Mouse (Mus musculus) left cerebral cortex, adult 2 months (tissue): ENCODE results near the gene Eif2s1. TPM values are rescaled to one million over a fixed set of nuclear protein-coding genes. Genes with fewer than 3 reads are reported as not detected.
"Not testable (repeated sequence)": the region's sequence is repeated elsewhere in the genome, so short reads cannot be mapped to it uniquely, and the experiment has no call there.

Experiments used
- DNase-seq, 2 experiments: peaks; one replicate each; pipeline ENCODE4 v3.0.0; 2021 to 2022; ENCODE audit warnings: low spot score in 2 of 2, mixed read lengths in 1 of 2; ENCODE audit errors: extremely low spot score in 1 of 2
- H3K27ac ChIP-seq: fragments of 200-600 bp; 2 replicates; pipeline ENCODE4 v1.8.1; 2022
- H3K4me3 ChIP-seq: fragments of 200-600 bp; 2 replicates; pipeline ENCODE4 v1.8.1; 2022
- CTCF ChIP-seq: fragments of 200-600 bp; IDR thresholded peaks from 2 replicates; pipeline ENCODE4 v1.8.1; 2022; ENCODE audit warnings: antibody characterized with exemption, mild to moderate bottlenecking, moderate library complexity
- intact Hi-C: fragments of 180-260 bp; cut with DNase I; formaldehyde crosslinking; loops from one replicate; pipeline ENCODE4 v1.15.1; 2025
- total RNA-seq, 2 experiments: library from RNA; stranded (reverse); gene quantifications; 2 replicates each; pipeline ENCODE4 v1.2.3; 2021

Eif2s1 gene
- total RNA-seq, 2 experiments from 2014 or later = 44.8 to 51.8 TPM

GRCm38 (mm10) chr12:78916278-78916677 is 54.7 kb downstream of the Eif2s1 start:
- intact Hi-C loops = no loop called here
- Histone ChIP-seq H3K4me3 (no peak overlapping the region), H3K27ac (no peak overlapping the region)
- TF ChIP-seq CTCF = no peak; the same call in 1 of the 2 replicates
- no peak for DNase-seq

DNA sequence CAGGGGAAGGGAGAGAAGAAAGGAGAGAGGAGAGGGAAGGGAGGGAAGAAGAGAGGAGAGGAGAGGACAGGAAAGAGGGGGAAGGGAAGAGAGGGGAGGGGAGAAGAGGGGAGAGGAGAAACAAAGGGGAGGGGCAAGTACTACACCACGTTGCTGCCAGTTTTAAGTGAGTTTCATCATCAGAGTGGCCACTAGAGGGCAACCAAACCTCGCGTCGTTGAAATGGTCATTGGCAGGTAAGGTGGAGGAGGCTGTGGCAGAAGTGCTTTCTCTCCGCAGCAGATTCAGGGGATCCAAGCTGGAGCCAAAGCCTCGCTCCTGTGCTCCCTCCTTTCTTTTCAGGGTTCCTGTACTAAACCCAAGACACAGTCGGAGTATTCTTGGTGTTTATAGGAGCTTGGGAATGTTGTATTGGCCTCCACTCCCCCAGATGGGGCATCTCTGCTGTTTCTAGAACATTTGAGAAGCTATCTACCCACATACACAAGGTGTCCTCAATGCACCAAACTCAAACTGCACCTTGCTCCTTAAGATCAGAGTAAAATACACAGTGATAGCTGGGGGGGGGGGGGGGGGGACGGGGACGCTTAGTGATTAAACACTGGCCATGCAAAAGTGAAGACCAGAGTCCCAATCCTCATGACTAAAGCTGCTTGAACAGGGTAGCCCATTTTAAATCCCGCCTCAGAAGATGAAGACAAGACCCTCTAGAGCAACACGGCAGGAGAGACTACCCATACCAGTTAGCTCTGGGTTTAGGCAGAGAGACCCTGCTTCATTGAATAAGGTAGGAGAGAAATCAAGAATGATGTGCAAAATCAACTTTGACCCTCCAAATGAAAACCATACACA is 56.8 kb downstream of the Eif2s1 start:
- peak; percentile 83 for TF ChIP-seq CTCF
- no peak overlapping the region for H3K4me3 ChIP-seq
- H3K27ac ChIP-seq = no peak overlapping the region
- intact Hi-C loops = loop anchor here (1.0 kb wide), 1 partner anchor 179 kb away; no protein-coding TSS in a partner anchor
- peak; percentile 83 to 86 for DNase-seq

GRCm38 (mm10) chr12:78919079-78919712 is 57.6 kb downstream of the Eif2s1 start:
- intact Hi-C loops = loop anchor here (1.0 kb wide), 1 partner anchor 178 kb away; no protein-coding TSS in a partner anchor
- Histone ChIP-seq H3K4me3 (no peak overlapping the region), H3K27ac (no peak overlapping the region)
- TF ChIP-seq CTCF = peak; percentile 91
- DNase-seq = peak; percentile 54 to 57

DNA sequence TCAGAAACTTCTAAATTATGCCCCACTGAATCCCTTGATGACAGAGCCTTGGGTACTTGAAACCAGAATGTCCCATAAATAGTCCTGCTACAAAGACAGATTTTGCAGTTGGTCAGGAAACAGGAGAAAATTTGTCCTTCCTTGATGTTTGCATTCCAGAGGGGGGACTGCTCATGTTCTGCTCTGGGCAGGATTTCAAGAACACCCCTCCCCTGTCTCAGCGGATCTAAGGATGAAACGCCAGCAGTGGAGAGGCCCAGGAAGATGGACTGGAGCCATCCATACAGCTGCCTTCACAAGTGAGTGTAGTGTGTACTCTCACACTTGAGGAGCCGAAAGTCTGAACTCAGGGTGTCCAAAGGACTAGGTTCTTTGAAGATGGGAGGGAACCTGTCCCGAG is 59.8 kb downstream of the Eif2s1 start:
- H3K4me3 ChIP-seq = no peak overlapping the region
- intact Hi-C loops = no loop called here
- no peak for TF ChIP-seq CTCF
- no peak for DNase-seq
- no peak overlapping the region for H3K27ac ChIP-seq

DNA sequence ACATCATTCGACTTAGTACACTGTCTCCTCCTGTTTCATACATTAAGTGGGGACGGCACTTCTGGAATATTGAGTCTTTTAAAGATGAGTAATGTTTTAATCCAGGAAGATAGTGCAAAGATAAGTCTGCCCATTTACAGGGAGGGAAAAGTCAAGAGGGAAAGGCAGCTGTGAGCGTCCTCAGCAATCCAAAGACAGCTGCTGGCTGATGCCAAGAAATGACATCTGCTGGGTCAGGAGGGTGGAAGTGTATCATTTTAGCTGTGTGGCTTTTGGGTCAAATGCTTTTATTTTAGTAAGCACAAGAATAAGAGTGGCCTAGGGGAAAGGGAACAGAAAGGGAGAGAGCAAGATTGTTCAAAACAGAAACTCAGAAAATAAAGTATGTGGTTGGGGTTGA is 60.4 kb downstream of the Eif2s1 start:
- Histone ChIP-seq H3K27ac (no peak overlapping the region), H3K4me3 (no peak overlapping the region)
- intact Hi-C loops = loop anchor here (2.0 kb wide), 1 partner anchor 85 kb away; the partner anchor contains the start of gene Tmem229b
- DNase-seq = no peak
- TF ChIP-seq CTCF = no peak

DNA sequence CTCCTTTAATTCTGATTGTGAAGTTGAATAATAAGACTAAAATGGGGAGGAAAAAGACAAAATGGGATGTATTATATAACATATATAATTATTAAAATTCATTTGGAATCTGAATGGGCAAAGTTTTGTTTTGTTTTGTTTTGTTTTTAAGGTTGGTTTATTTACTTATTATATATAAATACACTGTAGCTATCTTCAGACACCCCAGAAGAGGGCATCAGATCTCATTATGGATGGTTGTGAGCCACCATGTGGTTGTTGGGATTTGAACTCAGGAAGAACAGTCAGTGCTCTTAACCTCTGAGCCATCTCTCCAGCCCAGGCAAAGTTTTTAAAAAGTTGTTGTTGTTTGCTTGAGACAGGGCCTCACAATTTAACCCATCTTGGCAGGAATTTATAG is 61.4 kb downstream of the Eif2s1 start:
- intact Hi-C loops = loop anchor here (2.0 kb wide), 1 partner anchor 84 kb away; the partner anchor contains the start of gene Tmem229b
- peak; percentile 8 for TF ChIP-seq CTCF
- not testable (repeated sequence) for DNase-seq, H3K4me3 ChIP-seq
- H3K27ac ChIP-seq = peak overlapping the region; percentile 50

DNA sequence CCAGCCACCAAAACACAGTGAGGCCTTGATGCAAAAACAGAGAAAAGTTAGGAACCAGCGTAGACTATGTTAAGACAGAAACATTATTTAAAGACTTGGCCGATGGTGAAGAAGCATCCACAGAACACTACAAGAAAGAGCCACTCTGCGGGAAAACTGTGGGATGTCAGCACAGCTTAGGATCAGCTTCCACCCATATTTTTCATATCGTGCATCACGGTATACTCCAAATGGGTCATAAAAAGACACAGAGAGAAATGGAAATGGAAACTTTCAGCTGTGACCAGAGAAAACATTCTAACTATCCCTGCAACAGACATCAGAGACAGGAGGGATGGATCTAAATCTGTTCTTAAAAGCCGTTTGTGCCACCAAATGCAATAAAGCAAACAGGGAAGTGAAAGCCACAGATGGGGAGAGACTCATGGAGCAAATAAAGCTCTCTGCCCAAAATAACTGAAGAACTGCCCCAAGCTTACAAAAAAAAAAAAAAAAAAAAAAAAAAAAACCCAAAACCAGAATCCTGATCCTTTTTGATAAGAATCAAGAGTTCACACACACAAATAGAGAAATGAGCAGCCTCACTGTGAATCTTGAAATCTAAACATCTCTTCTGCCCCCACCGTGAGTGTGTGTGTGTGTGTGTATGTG is 62.0 kb downstream of the Eif2s1 start:
- intact Hi-C loops = loop anchor here (2.0 kb wide), 1 partner anchor 83 kb away; the partner anchor contains the start of gene Tmem229b
- DNase-seq = no peak
- no peak for TF ChIP-seq CTCF
- no peak overlapping the region for H3K4me3 ChIP-seq
- peak overlapping the region; percentile 50 for H3K27ac ChIP-seq

DNA sequence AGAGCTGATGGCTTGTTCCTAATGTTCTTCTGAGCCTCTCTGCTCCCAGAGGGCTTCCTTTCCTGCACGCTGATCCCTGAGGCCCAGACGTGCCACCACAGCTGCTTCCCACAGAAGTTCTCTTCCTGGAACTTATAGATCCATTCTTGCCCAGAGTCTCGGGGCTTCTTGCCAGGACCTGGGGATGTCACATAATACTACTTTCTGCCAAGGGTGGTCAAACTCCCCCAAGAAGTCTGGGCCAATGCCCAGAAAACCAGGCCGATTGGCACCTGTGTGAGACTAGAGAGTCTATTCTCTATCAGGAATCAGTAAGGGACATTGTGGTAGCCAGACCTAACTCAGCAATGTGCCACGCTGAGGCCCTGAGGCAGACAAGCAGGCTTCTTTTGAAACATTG is 65.7 kb downstream of the Eif2s1 start:
- Histone ChIP-seq H3K4me3 (no peak overlapping the region), H3K27ac (no peak overlapping the region)
- intact Hi-C loops = no loop called here
- no peak for DNase-seq
- no peak for TF ChIP-seq CTCF

DNA sequence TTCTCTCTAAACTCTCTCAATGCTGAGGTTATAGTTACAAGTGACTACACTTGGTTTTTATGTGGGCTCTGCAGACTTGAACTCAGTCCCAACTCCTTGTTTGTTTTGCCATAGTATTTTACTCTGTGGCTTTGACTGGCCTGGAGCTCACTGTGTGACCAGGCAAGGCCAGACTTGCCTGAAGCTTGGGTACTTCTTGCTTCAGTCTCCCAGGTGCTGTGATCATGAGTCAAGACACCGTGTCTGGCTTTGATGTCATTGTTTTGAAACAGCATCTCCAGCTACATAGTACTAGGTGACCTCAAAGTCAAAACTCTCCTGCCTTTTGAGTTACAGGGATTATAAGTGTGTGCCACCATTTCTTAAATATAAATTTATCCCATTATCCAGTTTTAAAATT is 68.3 kb downstream of the Eif2s1 start:
- intact Hi-C loops = no loop called here
- DNase-seq = no peak
- Histone ChIP-seq H3K27ac (no peak overlapping the region), H3K4me3 (no peak overlapping the region)
- no peak for TF ChIP-seq CTCF

GRCm38 (mm10) chr12:78936494-78936893 is 74.9 kb downstream of the Eif2s1 start:
- no peak for DNase-seq
- TF ChIP-seq CTCF = no peak
- Histone ChIP-seq H3K27ac (no peak overlapping the region), H3K4me3 (no peak overlapping the region)
- intact Hi-C loops = no loop called here

Other genes with a start within 250 kb of the Eif2s1 start
- gene Fam71d, start 170.3 kb upstream of the Eif2s1 start, total RNA-seq = 1 to 10 TPM in 1 of 2 experiments, under 1 TPM in 1; 0.84 to 1.8 TPM
- 10 to 100 TPM; 26.0 to 30.0 TPM for gene Mpp5, start 112.9 kb upstream of the Eif2s1 start, total RNA-seq
- gene Atp6v1d, start 181 bp upstream of the Eif2s1 start, total RNA-seq = 100 to 1,000 TPM; 274 to 294 TPM
- gene Plek2, start 45.1 kb downstream of the Eif2s1 start, total RNA-seq = under 1 TPM in 1 of 2 experiments, not detected in 1; 0.36 TPM
- gene Tmem229b, start 145.8 kb downstream of the Eif2s1 start, total RNA-seq = 10 to 100 TPM; 24.7 to 33.1 TPM
- gene Plekhh1, start 167.3 kb downstream of the Eif2s1 start, total RNA-seq = 10 to 100 TPM in 1 of 2 experiments, 1 to 10 TPM in 1; 9.1 to 12.1 TPM
- gene Pigh, start 227.8 kb downstream of the Eif2s1 start, total RNA-seq = 10 to 100 TPM in 1 of 2 experiments, 1 to 10 TPM in 1; 9.7 to 10.3 TPM